Mouse (Mus musculus): ENCODE results near the gene Mcam. TPM values are rescaled to one million over a fixed set of nuclear protein-coding genes. Genes with fewer than 3 reads are reported as not detected.
A peak's percentile ranks its signal among the peaks of the same experiment; 100 is the strongest.

Mcam gene
- polyA plus RNA-seq, 1 experiment from 2014 or later = 12.9 TPM

DNA sequence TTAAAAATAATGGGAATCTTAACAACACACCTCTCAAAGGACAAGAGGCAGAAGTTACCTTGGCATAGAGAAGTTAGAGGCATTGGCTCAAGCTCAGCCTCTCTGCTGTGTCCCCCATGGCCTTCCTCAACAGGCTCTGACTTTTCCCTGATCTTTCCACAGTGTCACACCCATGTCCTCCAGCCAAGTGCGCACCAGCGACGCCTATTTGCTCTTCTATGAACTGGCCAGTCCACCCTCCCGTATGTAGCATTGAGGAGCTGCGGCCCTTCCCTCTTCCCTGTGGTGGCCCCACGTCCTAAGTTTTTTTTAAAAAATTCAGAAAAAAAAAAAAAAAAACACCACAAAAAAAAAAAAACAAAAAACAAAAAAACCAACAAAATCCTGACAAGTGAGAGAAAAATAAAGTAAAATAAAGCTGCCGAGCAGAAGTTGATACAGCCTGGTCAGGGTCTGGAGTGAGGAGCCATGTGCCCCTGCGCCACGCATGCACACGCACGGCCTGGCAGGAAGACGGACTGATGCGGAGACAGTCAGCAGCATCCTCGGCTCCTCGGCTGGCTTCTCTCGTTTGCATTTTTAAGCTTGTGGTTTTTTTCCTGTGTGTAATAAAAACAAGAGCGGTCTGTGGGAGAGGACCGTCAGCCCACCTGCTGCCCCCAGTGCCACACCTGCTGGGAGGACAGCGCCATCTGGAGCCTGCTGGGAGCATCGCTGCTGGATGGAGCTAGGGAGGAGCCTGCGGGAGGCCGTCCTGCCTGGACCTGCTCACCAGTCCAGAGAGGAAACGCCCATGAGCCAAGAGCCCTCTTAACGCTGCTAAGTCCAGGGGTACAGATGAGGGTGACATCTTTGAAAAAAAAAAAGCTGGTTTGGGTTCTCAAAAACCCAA is 40.4 kb upstream of the Mcam start:
- no peak overlapping the region for H3K4me3 ChIP-seq (ENCODE audit: low read depth, low read length)
- H3K36me3 ChIP-seq (ENCODE audit: control insufficient read depth, insufficient read depth, low read length) = no peaks in the 10 kb centered on the region
- no peak overlapping the region for H3K4me2 ChIP-seq (ENCODE audit: low read depth, low read length, severe bottlenecking)
- DNase-seq (ENCODE audit: low spot score) = peak; percentile 89
- WGBS = 35% methylated on average over 24 of the region's 24 CpGs
- H3K9ac ChIP-seq (ENCODE audit: low read length) = no peak overlapping the region
- no peaks in the 10 kb centered on the region for H3K9me3 ChIP-seq (ENCODE audit: control insufficient read depth, low read length)
- H3K27me3 ChIP-seq (ENCODE audit: control insufficient read depth, insufficient read depth, low read length) = no peaks in the 10 kb centered on the region; the same call in 1 of the 2 replicates
- H3K27ac ChIP-seq (ENCODE audit: low read depth, low read length) = no peak overlapping the region
- peaks cover 5% of the 10 kb centered on the region; the same call in 1 of the 2 replicates for H3K4me1 ChIP-seq (replicated peaks; ENCODE audit: control insufficient read depth, insufficient read depth, low read length)
- ATAC-seq (replicated peaks; ENCODE audit: low FRiP score) = peak; percentile 61; the same call in 1 of the 2 replicates

- ATAC-seq (replicated peaks; ENCODE audit: low FRiP score) = no peak
These were observed 39.5 kb upstream of the Mcam start for GRCm38 (mm10) chr9:44094737-44095136.

DNA sequence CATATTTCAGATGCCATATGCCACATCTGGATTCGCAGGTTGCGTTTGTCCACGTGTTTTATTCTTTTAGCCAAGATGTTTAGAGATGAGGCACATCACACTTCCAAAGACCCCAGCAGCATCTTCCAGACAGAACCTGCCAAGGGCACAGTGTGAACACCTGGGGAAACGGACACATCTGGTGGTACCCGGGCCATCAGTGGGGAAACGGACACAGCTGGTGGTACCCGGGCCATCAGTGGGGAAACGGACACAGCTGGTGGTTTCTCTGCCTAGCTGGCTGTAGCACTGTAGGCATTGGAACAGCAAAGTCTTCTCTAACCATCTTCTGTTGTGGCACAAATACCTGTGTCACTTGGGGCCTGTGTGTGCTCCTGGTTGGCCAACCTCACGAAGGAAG is 38.5 kb upstream of the Mcam start:
- ATAC-seq (replicated peaks; ENCODE audit: low FRiP score) = no peak
- Histone ChIP-seq H3K4me2 (ENCODE audit: low read depth, low read length, severe bottlenecking) (no peak overlapping the region), H3K27me3 (ENCODE audit: control insufficient read depth, insufficient read depth, low read length) (no peaks in the 10 kb centered on the region), H3K9ac (ENCODE audit: low read length) (no peak overlapping the region), H3K9me3 (ENCODE audit: control insufficient read depth, low read length) (no peaks in the 10 kb centered on the region), H3K4me1 (replicated peaks; ENCODE audit: control insufficient read depth, insufficient read depth, low read length) (peaks cover 5% of the 10 kb centered on the region; the same call in 1 of the 2 replicates), H3K36me3 (ENCODE audit: control insufficient read depth, insufficient read depth, low read length) (no peaks in the 10 kb centered on the region), H3K27ac (ENCODE audit: low read depth, low read length) (no peak overlapping the region), H3K4me3 (ENCODE audit: low read depth, low read length) (no peak overlapping the region)
- 91% methylated on average over 9 of the region's 9 CpGs for WGBS
- no peak for DNase-seq (ENCODE audit: low spot score)

More at GRCm38 (mm10) chr9:44094737-44095136, 39.5 kb upstream of the Mcam start:
- peaks cover 5% of the 10 kb centered on the region; the same call in 1 of the 2 replicates for H3K4me1 ChIP-seq (replicated peaks; ENCODE audit: control insufficient read depth, insufficient read depth, low read length)
- H3K4me3 ChIP-seq (ENCODE audit: low read depth, low read length) = no peak overlapping the region
- DNase-seq (ENCODE audit: low spot score) = no peak
- no peak overlapping the region for H3K9ac ChIP-seq (ENCODE audit: low read length)
- WGBS = 84% methylated on average over 3 of the region's 3 CpGs
- no peaks in the 10 kb centered on the region for H3K9me3 ChIP-seq (ENCODE audit: control insufficient read depth, low read length)
- H3K4me2 ChIP-seq (ENCODE audit: low read depth, low read length, severe bottlenecking) = no peak overlapping the region
- H3K27me3 ChIP-seq (ENCODE audit: control insufficient read depth, insufficient read depth, low read length) = no peaks in the 10 kb centered on the region
- no peak overlapping the region for H3K27ac ChIP-seq (ENCODE audit: low read depth, low read length)
- no peaks in the 10 kb centered on the region for H3K36me3 ChIP-seq (ENCODE audit: control insufficient read depth, insufficient read depth, low read length)

DNA sequence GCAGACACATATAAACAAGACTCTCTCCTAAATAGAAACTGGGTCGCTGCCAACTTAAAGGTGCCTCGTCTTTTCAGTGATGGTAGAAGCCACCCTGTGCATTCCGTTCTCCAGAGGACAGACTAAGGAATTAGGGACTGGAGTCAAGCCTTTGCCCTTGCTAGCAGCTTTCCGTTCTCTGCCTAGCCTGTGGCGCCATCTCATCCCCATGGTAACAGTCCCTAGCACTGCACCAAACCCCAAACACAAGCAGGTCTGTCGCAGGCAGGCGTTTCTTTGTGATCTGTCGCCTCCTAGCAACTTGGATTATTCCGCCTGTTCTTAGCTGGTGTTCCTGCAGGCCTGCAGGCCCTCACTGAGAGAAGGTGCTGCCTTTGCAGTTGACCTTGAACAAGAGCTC is 37.7 kb upstream of the Mcam start:
- DNase-seq (ENCODE audit: low spot score) (peak; percentile 74), ATAC-seq (replicated peaks; ENCODE audit: low FRiP score) (0 out of 2 replicates have a peak, but pooled peaks have one; percentile 61)
- peaks cover 5% of the 10 kb centered on the region; the same call in 1 of the 2 replicates for H3K4me1 ChIP-seq (replicated peaks; ENCODE audit: control insufficient read depth, insufficient read depth, low read length)
- no peaks in the 10 kb centered on the region for H3K27me3 ChIP-seq (ENCODE audit: control insufficient read depth, insufficient read depth, low read length)
- no peak overlapping the region for H3K9ac ChIP-seq (ENCODE audit: low read length)
- H3K9me3 ChIP-seq (ENCODE audit: control insufficient read depth, low read length) = no peaks in the 10 kb centered on the region
- 15% methylated on average over 9 of the region's 9 CpGs for WGBS
- H3K4me3 ChIP-seq (ENCODE audit: low read depth, low read length) = no peak overlapping the region
- H3K27ac ChIP-seq (ENCODE audit: low read depth, low read length) = no peak overlapping the region
- H3K4me2 ChIP-seq (ENCODE audit: low read depth, low read length, severe bottlenecking) = no peak overlapping the region
- H3K36me3 ChIP-seq (ENCODE audit: control insufficient read depth, insufficient read depth, low read length) = no peaks in the 10 kb centered on the region

DNA sequence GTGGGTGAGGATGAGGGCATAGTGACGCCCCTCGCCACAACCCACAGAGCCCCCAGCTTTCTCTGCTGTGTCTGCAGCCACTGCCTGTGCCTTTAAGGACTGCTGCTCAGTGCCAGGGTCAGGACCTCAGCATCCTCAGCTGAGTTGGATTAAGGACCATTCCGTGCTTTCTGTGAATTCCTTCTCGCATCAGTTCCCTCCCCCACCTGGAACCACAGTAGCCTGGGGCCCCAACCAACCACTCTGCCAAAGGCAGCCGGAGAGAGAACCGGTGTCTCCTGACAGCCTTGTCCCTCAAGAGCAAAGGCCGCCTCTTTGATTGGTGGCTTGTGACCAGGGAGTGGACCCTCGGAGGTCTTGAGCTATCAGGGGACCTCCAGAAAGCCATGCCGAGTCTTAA is 32.8 kb upstream of the Mcam start, which contains the start of gene Mfrp:
TSS of gene Mfrp (plus strand) at position 240 of the 400 bp plus-strand sequence.
- Histone ChIP-seq H3K4me1 (replicated peaks; ENCODE audit: control insufficient read depth, insufficient read depth, low read length) (peaks cover 2% of the 10 kb centered on the region; the same call in 1 of the 2 replicates), H3K4me2 (ENCODE audit: low read depth, low read length, severe bottlenecking) (no peak within 1 kb of the TSS), H3K9ac (ENCODE audit: low read length) (no peak within 1 kb of the TSS), H3K27me3 (ENCODE audit: control insufficient read depth, insufficient read depth, low read length) (no peaks in the 10 kb centered on the region), H3K27ac (ENCODE audit: low read depth, low read length) (no peak within 1 kb of the TSS), H3K9me3 (ENCODE audit: control insufficient read depth, low read length) (no peaks in the 10 kb centered on the region), H3K36me3 (ENCODE audit: control insufficient read depth, insufficient read depth, low read length) (no peaks in the 10 kb centered on the region; the same call in 1 of the 2 replicates), H3K4me3 (ENCODE audit: low read depth, low read length) (no peak within 1 kb of the TSS)
- no peak for ATAC-seq (replicated peaks; ENCODE audit: low FRiP score)
- no peak for DNase-seq (ENCODE audit: low spot score)
- 49% methylated on average over 9 of the region's 9 CpGs for WGBS

DNA sequence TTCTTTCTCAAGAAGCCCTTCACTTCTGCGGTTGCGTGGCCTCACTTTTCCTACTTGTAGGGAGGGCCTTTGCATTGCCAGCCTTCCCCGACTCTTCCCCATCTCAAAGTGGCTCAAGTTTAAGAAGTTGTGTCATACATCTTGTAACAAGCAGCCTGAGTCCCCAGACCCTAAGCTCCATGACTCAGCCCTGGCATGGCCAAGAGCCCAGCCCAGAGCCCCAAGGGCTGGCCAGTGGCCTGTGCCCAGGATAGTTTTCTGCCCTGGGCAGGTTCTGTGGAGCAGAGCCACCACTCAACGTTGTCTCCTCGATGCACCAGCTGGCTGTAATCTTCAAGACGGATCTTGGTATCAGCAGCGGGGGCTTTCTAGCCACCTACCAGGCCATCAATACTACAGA is 29.4 kb upstream of the Mcam start:
- Histone ChIP-seq H3K27me3 (ENCODE audit: control insufficient read depth, insufficient read depth, low read length) (no peaks in the 10 kb centered on the region), H3K4me2 (ENCODE audit: low read depth, low read length, severe bottlenecking) (no peak overlapping the region), H3K4me3 (ENCODE audit: low read depth, low read length) (no peak overlapping the region), H3K36me3 (ENCODE audit: control insufficient read depth, insufficient read depth, low read length) (no peaks in the 10 kb centered on the region; the same call in 1 of the 2 replicates), H3K27ac (ENCODE audit: low read depth, low read length) (no peak overlapping the region), H3K9ac (ENCODE audit: low read length) (no peak overlapping the region), H3K9me3 (ENCODE audit: control insufficient read depth, low read length) (no peaks in the 10 kb centered on the region), H3K4me1 (replicated peaks; ENCODE audit: control insufficient read depth, insufficient read depth, low read length) (peaks cover 23% of the 10 kb centered on the region)
- 94% methylated on average over 7 of the region's 7 CpGs for WGBS
- ATAC-seq (replicated peaks; ENCODE audit: low FRiP score) = no peak
- DNase-seq (ENCODE audit: low spot score) = no peak

DNA sequence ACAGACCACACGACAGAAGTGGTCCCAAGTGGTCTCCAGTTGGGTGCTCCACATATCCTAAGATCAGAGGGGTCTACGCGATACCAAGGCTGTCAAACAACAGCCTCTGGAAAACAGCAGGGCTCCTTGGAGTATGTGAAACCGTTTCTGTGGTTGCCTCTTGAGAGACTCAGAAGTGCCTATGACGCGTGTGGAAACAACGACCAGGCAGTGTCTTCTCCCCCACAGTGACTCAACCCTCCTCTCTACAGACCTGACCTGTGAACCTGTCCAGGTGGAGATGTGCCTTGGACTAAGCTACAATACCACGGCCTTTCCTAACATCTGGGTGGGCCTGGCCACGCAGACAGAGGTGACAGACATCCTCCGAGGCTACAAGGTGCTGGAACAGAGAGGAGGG is 28.5 kb upstream of the Mcam start:
- Histone ChIP-seq H3K4me2 (ENCODE audit: low read depth, low read length, severe bottlenecking) (no peak overlapping the region), H3K27ac (ENCODE audit: low read depth, low read length) (no peak overlapping the region), H3K36me3 (ENCODE audit: control insufficient read depth, insufficient read depth, low read length) (no peaks in the 10 kb centered on the region; the same call in 1 of the 2 replicates), H3K4me1 (replicated peaks; ENCODE audit: control insufficient read depth, insufficient read depth, low read length) (peaks cover 25% of the 10 kb centered on the region), H3K27me3 (ENCODE audit: control insufficient read depth, insufficient read depth, low read length) (no peaks in the 10 kb centered on the region), H3K9me3 (ENCODE audit: control insufficient read depth, low read length) (no peaks in the 10 kb centered on the region), H3K4me3 (ENCODE audit: low read depth, low read length) (no peak overlapping the region), H3K9ac (ENCODE audit: low read length) (no peak overlapping the region)
- DNase-seq (ENCODE audit: low spot score) (no peak), ATAC-seq (replicated peaks; ENCODE audit: low FRiP score) (no peak)
- 93% methylated on average over 10 of the region's 10 CpGs for WGBS

GRCm38 (mm10) chr9:44106182-44106581 is 28.1 kb upstream of the Mcam start:
- Histone ChIP-seq H3K9ac (ENCODE audit: low read length) (no peak overlapping the region), H3K4me1 (replicated peaks; ENCODE audit: control insufficient read depth, insufficient read depth, low read length) (peaks cover 25% of the 10 kb centered on the region), H3K4me2 (ENCODE audit: low read depth, low read length, severe bottlenecking) (no peak overlapping the region), H3K36me3 (ENCODE audit: control insufficient read depth, insufficient read depth, low read length) (no peaks in the 10 kb centered on the region; the same call in 1 of the 2 replicates), H3K9me3 (ENCODE audit: control insufficient read depth, low read length) (no peaks in the 10 kb centered on the region), H3K27ac (ENCODE audit: low read depth, low read length) (no peak overlapping the region), H3K27me3 (ENCODE audit: control insufficient read depth, insufficient read depth, low read length) (no peaks in the 10 kb centered on the region), H3K4me3 (ENCODE audit: low read depth, low read length) (no peak overlapping the region)
- 87% methylated on average over 7 of the region's 7 CpGs for WGBS
- no peak for DNase-seq (ENCODE audit: low spot score)
- ATAC-seq (replicated peaks; ENCODE audit: low FRiP score) = no peak
